Mouse (Mus musculus) gastrocnemius, postnatal 10 days (tissue): Measurements from ENCODE around the gene Utrn. TPM values are rescaled to one million over a fixed set of nuclear protein-coding genes. Genes with fewer than 3 reads are reported as not detected.

Experiments
- DNase-seq: peaks from one replicate; pipeline ENCODE4 v3.0.0; 2021; ENCODE audit warnings: mixed read lengths
- total RNA-seq, 2 experiments: library from RNA; stranded (reverse); gene quantifications; 2 replicates each; pipeline ENCODE4 v1.2.3; 2021

The Utrn gene
- total RNA-seq, 2 experiments from 2014 or later: 60.0 to 71.8 TPM

DNA sequence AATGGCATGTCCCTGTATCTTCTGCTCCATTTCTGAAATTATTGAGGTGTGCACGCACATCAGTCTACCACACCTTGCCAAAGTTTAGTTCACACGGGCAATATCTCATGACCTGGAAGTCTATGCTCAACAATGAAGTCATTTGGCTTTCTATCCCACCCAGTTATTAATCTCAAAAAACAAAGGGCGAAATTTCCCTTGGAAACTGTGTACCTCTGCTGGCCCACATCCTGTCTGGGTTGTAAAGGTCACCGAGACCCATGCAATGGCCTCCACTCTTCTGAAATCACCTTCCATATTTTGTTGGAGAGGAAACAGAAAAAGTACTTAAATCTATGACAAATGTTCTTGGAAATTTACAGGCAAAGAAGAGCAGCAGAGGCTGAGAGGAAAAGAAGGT lies 70.9 kb downstream of the Utrn start:
- DNase-seq: no peak

DNA sequence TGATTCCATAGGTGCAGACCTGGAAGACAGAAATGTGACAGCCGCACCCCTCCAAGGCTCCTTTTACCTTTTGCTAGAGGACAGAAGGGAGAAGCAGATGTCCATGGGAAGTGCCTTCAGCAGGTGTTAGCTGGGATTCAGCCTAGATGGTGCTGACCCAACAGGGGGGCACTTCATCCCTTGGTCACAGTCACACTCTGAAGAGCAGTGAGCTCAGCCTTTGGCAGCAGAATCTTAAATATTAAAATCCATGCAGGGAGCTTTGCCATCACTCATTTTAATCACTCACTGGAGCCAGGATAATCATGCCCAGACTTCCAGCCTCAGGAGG lies 72.7 kb downstream of the Utrn start:
- no peak for DNase-seq

- DNase-seq: no peak
These were observed 73.2 kb downstream of the Utrn start for GRCm38 (mm10) chr10:12795796-12796509.

GRCm38 (mm10) chr10:12792049-12792448 lies 77.1 kb downstream of the Utrn start:
- DNase-seq: no peak

- DNase-seq: no peak
These were observed 78.3 kb downstream of the Utrn start for GRCm38 (mm10) chr10:12790881-12791280.

GRCm38 (mm10) chr10:12788529-12788928 lies 80.6 kb downstream of the Utrn start:
- no peak for DNase-seq

- DNase-seq: no peak
These were observed 81.2 kb downstream of the Utrn start for GRCm38 (mm10) chr10:12787965-12788364.

- no peak for DNase-seq
These were observed 83.9 kb downstream of the Utrn start for GRCm38 (mm10) chr10:12785299-12785698.

DNA sequence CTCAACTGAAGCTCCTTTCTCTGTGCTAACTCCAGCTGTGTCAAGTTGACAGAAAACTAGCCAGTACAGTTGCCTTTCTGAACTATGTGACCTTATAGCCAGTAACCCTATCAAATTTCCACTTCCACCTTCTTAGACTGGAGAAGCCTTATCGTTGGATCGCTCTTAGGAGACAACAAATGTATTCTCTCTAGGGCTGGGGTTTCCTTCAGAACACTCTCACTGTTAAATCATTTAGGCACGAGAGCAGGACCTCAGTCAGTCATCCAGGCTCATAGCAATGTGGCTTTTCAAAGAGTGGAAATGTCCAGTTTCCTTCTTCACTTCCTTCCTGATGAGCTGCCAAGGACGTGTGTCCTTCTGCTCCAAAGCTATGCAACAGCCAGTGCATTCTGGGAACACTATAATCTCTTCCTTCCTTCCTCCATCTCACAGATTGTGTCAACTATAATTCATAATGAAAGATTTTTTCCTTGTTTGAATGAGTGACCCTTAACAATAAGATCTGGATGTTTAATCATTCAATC lies 87.7 kb downstream of the Utrn start:
- no peak for DNase-seq

DNA sequence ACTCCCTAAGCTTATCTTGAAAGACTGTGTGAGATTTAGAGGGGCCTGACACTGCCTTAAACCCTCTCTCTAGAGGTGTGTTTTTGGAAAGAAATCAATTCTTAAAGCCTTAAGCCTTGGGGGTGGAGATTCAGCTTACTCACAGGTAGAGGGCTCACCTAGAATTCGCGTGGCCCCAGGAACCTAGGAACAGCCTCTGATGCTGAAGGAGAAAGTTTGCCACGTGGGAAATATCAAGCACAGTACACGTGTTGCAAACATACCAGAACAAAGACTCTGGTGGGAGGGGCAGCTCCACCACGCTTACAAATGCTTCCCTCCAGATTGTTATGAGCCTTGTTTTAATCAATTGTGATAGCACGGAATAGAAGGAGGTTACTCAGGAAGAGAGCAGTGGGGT lies 96.0 kb downstream of the Utrn start:
- DNase-seq: no peak

- DNase-seq: no peak
These were observed 97.7 kb downstream of the Utrn start for GRCm38 (mm10) chr10:12771511-12771910.

GRCm38 (mm10) chr10:12762668-12763067 lies 106.5 kb downstream of the Utrn start:
- DNase-seq: no peak

DNA sequence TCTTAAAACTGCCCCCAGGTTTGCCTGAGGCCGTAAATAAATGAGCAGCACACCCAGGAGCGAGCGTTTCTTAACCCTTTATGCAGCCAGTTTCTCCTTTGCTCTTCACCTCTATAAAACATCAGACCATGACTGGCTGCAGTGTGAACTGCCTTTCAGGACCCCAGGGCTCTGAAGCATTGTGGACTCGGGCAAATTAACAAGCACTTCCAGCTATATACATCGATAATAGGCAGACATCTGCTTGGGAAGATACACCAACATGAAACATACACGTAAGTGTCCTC lies 110.5 kb downstream of the Utrn start:
- no peak for DNase-seq

- peak; percentile 41 for DNase-seq
These were observed 111.0 kb downstream of the Utrn start for GRCm38 (mm10) chr10:12757943-12758701.

GRCm38 (mm10) chr10:12756692-12757091 lies 112.5 kb downstream of the Utrn start:
- no peak for DNase-seq

GRCm38 (mm10) chr10:12754911-12755310 lies 114.3 kb downstream of the Utrn start:
- DNase-seq: no peak

DNA sequence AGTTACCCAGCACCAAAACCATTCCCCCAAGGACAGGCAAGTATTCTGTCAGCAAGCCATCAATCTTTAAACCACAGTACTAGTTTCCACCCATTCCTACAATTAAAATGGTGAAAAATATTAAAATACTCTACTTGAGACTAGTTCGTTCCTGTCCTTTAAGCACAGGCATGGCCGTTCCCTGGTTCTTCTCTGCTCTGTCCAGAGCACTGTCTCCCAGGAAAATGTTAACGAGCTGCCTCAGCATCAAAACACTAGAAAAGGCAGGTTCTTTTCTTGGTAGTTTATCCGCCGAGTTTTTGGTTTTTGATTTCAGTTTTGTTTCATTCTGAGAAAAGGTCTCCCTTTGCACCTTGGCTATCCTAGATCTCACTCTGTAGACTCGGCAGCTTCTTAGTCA lies 115.0 kb downstream of the Utrn start:
- DNase-seq: no peak

GRCm38 (mm10) chr10:12743717-12744116 lies 125.4 kb downstream of the Utrn start:
- no peak for DNase-seq

GRCm38 (mm10) chr10:12739302-12739987 lies 129.7 kb downstream of the Utrn start:
- DNase-seq: no peak

GRCm38 (mm10) chr10:12737926-12738325 lies 131.2 kb downstream of the Utrn start:
- DNase-seq: no peak

DNA sequence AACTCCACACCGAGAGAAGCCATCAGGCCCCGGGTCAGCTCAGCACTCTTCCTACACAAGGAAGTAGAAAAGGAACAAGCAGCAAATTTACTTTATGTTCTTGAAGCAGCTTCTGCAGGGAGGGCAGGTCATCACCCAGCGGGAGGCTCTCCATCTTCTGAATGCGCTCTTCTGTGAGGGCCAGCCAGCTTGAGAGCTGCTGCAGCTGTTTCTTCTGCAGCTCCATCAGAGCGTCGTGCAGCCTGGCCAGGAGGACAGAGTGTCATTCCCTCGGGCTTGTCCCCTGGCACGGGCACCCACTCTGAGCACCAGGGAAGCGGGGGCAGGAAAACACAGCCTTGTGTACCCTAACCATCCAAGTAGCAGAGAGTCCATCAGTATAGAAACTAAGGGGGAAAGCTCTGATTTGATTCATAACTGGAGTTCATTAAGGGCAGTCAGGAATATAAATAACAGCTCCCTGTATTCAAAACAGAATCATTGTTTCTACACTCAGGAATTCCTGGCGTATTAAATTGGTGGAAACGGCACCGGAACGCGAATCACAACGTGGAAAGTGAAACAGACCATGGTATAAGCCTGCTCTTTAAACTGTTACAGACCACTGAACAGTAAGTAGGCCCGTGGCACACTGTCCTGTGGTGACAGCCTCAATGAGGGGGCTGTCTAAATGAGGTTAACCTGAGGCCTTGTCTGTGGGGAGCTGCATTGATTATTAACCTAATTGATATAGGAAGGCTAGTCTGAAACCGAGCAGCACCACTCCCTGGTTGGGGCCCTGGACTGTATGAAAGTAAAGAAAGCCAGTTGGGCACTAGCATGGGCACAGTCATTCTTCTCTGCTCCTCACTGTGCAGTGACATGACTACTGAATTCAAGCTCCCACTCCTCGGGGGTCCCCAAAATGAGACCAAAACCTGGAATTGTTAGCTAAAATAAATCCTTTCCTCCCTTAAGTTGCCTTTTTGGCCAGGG lies 132.0 kb downstream of the Utrn start:
- peak; percentile 18 for DNase-seq

DNA sequence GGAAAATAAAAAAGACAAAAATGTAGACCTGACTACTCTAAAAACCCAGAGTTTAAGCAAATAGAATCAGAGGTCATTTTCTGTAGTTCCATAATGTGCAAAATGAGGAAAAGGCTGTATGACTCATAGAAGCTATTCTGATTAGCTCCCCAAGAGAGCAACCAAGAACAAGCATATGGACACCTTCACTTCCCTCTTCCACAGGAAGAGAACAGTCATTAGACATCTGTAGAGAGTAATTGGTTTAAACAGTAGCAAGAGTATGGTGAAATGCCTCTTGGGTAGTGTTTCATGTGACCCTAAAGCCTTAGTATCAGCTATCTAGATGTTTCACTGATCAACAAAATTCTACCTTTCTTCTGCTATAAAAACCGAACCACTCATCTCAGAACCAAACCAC lies 133.5 kb downstream of the Utrn start:
- DNase-seq: no peak
